In the genomic region with DNA sequence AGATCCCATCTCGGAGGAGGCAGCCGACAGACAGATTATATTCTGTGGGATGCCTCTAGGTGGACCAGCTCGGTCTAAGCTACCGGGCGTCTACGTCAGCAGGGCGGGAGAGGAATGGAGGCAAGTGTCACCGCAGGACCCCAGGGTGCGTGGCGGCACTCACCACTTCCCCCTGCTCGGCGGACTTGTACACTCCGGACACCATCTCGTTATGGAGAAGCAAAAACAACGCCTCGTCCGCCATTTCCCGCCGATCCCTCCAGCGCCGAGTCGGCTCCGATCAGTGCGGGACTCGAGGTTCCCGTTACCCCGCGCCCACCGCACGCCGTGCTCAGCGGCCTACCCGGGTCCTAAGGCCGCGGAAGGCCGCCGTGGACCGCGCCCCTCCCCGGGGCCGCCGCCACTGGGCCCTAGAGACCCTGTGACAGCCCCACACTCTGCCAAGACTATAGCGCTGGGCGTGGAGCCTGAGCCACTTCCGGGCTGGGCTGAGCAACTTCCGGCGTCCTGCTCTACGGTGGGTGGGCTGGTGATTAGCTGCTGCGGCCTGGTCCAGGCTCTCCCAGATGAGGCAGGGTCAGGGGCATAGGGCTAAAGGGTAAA, we compare ENCODE assay signal across 8 mouse cellular contexts. TPM values are rescaled to one million over a fixed set of nuclear protein-coding genes. Genes with fewer than 3 reads are reported as not detected.
DNase-seq lines count a peak whose midpoint lies in the region; ATAC-seq and TF ChIP-seq lines count a peak whose summit lies in the region.

A gene (minus strand): TSS at position 480 of the 603 bp plus-strand sequence.

- peak; percentile 98 for ATAC-seq in lung, embryonic 15.5 days (ENCODE audit: borderline replicate concordance, extremely low read depth, low FRiP score, low TSS enrichment)

- H3K4me2 ChIP-seq in lung, embryonic 15.5 days, result peak within 1 kb of the TSS; percentile 52

- TF ChIP-seq CTCF in olfactory bulb, adult 2 months (IDR thresholded peaks at IDR 0.05; ENCODE audit: insufficient read depth, low read depth, low read length), result no peak

- H3K9me3 ChIP-seq in lung, embryonic 15.5 days, result no peaks in the 10 kb centered on the region

- peak within 1 kb of the TSS; percentile 58 for H3K4me3 ChIP-seq in lung, embryonic 15.5 days
- H3K4me3 ChIP-seq in olfactory bulb, adult 2 months (ENCODE audit: insufficient read depth, low read depth, low read length), result peak within 1 kb of the TSS; percentile 70

- peak; percentile 86 for DNase-seq in MN1 (ENCODE audit: low spot score)
- peak; percentile 71 for DNase-seq in cerebellum, adult 8-10 months
- peak; percentile 78 for DNase-seq in forelimb bud, embryonic 11.5 days (ENCODE audit: low read depth, low spot score)
- peak; percentile 89 for DNase-seq in heart, postnatal 4 days
- DNase-seq in layer of hippocampus, adult 8-10 months (ENCODE audit: low spot score in 2 of 2), result peak; percentile 60 to 76
- peak; percentile 49 to 61 for DNase-seq in thymus, adult 18-20 months

- peaks cover 21% of the 10 kb centered on the region for H3K36me3 ChIP-seq in lung, embryonic 15.5 days

- H3K4me1 ChIP-seq in lung, embryonic 15.5 days, result peaks cover 16% of the 10 kb centered on the region
- 0 out of 2 replicates have a peak, but pooled peaks cover 2% of the 10 kb centered on the region for H3K4me1 ChIP-seq in olfactory bulb, adult 2 months (ENCODE audit: control insufficient read depth, insufficient read depth, low read length)

- H3K9ac ChIP-seq in lung, embryonic 15.5 days, result peak within 1 kb of the TSS; percentile 79

- H3K27me3 ChIP-seq in lung, embryonic 15.5 days, result no peaks in the 10 kb centered on the region

- under 1% methylated on average over 49 of the region's 49 CpGs for WGBS in lung, embryonic 15.5 days
- under 1% methylated on average over 49 of the region's 49 CpGs for WGBS in olfactory bulb, adult 2 months

- peak; percentile 84 for TF ChIP-seq POLR2A in olfactory bulb, adult 2 months (IDR thresholded peaks at IDR 0.05; ENCODE audit: insufficient read depth, low read depth, low read length)

- H3K27ac ChIP-seq in lung, embryonic 15.5 days, result peak within 1 kb of the TSS; percentile 87
- peak within 1 kb of the TSS; percentile 57 for H3K27ac ChIP-seq in olfactory bulb, adult 2 months (ENCODE audit: insufficient read depth, low read depth, low read length)

RNA-seq across cellular contexts. Expression of the gene that starts here (rescaled TPM):
- 10 to 100 TPM; 56.6 to 63.5 TPM for total RNA-seq in heart, postnatal 4 days (2021)
- total RNA-seq in layer of hippocampus, adult 8-10 months (2022), result 100 to 1,000 TPM; 101 to 109 (median 106) TPM
- polyA plus RNA-seq in lung, embryonic 15.5 days (2015; fragmentation: Nextera tagmentation; extraction: Ambion mirVana), result 87.8 and 92.5 TPM in 2 replicates
- polyA plus RNA-seq in olfactory bulb, adult 2 months (2012; ENCODE audit: insufficient read depth, insufficient read length, low replicate concordance, missing spikeins), result not detected in 2 replicates

Comparison
In these comparisons a context has a peak if more than half of its experiments do, and no peak if none do; other contexts are left out.
1. Peak in every context shown above with its lines: DNase-seq, ATAC-seq, H3K4me3 ChIP-seq and H3K27ac ChIP-seq.